Mouse (Mus musculus): ENCODE data around the gene Smc4.

GRCm38 (mm10) chr3:69008873-69009272, 4.3 kb downstream of the Smc4 start:
- TF ChIP-seq HCFC1 (IDR thresholded peaks at IDR 0.05; ENCODE audit: borderline replicate concordance, insufficient read depth, low read length), result no peak
- TF ChIP-seq ZNF384 (IDR thresholded peaks at IDR 0.05; ENCODE audit: low read depth, low read length), result no peak

All from ES-E14 (cell line).